ENCODE assay signal across 26 mouse cellular contexts in the genomic region with DNA sequence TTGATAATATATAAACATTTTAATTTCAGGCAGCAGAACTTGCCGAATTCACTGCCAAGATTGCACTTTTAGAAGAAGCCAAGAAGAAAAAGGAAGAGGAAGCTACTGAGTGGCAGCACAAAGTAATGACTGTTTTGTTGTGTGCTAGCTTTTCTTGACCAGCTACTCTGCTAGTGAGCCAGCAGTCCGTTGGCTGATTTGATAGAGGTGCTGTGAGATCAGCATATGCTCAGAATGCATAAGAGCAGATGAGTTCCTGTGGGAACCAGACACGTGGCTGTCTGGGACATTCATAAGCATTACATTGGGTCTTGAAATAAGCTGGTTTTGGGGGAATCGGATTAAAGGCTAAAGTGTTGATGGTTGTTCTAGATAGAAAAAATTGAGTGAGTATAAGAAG. TPM values are rescaled to one million over a fixed set of nuclear protein-coding genes. Genes with fewer than 3 reads are reported as not detected.
DNase-seq lines count a peak whose midpoint lies in the region; ATAC-seq lines count a peak whose summit lies in the region.
"Had no signal": no experiment of that assay in that cellular context is flagged by ENCODE, and none has a peak within 500 bp of the region (broad histone marks: within the 10 kb centered on the region; RNA-seq: fewer than 3 reads in every experiment).

No protein-coding gene starts in this region.

- no peak overlapping the region for H3K9ac ChIP-seq in intestine, embryonic 14.5 days (ENCODE audit: low read length)
- no peak overlapping the region for H3K9ac ChIP-seq in intestine, embryonic 15.5 days
- H3K9ac ChIP-seq: embryonic facial prominence, embryonic 13.5 days; embryonic facial prominence, embryonic 15.5 days; forebrain, embryonic 12.5 days had no signal

- no peak overlapping the region for H3K27ac ChIP-seq in intestine, embryonic 14.5 days (ENCODE audit: low read depth)
- H3K27ac ChIP-seq in intestine, embryonic 15.5 days, result no peak overlapping the region
- peak overlapping the region; percentile 17 for H3K27ac ChIP-seq in macrophage
- H3K27ac ChIP-seq: embryonic facial prominence, embryonic 13.5 days; embryonic facial prominence, embryonic 15.5 days; forebrain, embryonic 10.5 days; forebrain, embryonic 12.5 days had no signal

- H3K4me3 ChIP-seq in intestine, embryonic 14.5 days (ENCODE audit: low read depth, low read length), result no peak overlapping the region
- no peak overlapping the region for H3K4me3 ChIP-seq in intestine, embryonic 15.5 days (replicated peaks)
- no peak overlapping the region for H3K4me3 ChIP-seq in macrophage (ENCODE audit: inconsistent target)
- H3K4me3 ChIP-seq: embryonic facial prominence, embryonic 13.5 days; embryonic facial prominence, embryonic 15.5 days; erythroblast, embryonic 14.5 days; forebrain, embryonic 10.5 days; forebrain, embryonic 12.5 days had no signal

- H3K79me2 ChIP-seq in macrophage (ENCODE audit: inconsistent target), result peaks cover 7% of the 10 kb centered on the region; the same call in 1 of the 2 replicates

- ATAC-seq in intestine, embryonic 14.5 days (replicated peaks; ENCODE audit: low FRiP score, low TSS enrichment, low read depth), result no peak
- no peak for ATAC-seq in intestine, embryonic 15.5 days
- ATAC-seq: CD4-positive, CD25-positive, alpha-beta regulatory T cell, adult 4 months; forebrain, embryonic 14.5 days; forebrain, embryonic 16.5 days had no signal

- no peaks in the 10 kb centered on the region for H3K27me3 ChIP-seq in intestine, embryonic 14.5 days (replicated peaks; ENCODE audit: control insufficient read depth, insufficient read depth, low read length)
- H3K27me3 ChIP-seq in intestine, embryonic 15.5 days (replicated peaks), result no peaks in the 10 kb centered on the region
- H3K27me3 ChIP-seq: CH12.LX; embryonic facial prominence, embryonic 13.5 days; embryonic facial prominence, embryonic 15.5 days; forebrain, embryonic 12.5 days had no signal

- H3K4me1 ChIP-seq in intestine, embryonic 14.5 days (replicated peaks; ENCODE audit: control insufficient read depth, insufficient read depth, low read length), result no peaks in the 10 kb centered on the region
- H3K4me1 ChIP-seq in intestine, embryonic 15.5 days (replicated peaks), result no peaks in the 10 kb centered on the region
- H3K4me1 ChIP-seq: embryonic facial prominence, embryonic 13.5 days; embryonic facial prominence, embryonic 15.5 days; forebrain, embryonic 10.5 days; forebrain, embryonic 12.5 days had no signal

- no peak overlapping the region for H3K4me2 ChIP-seq in intestine, embryonic 14.5 days (ENCODE audit: low read length)
- H3K4me2 ChIP-seq in intestine, embryonic 15.5 days (replicated peaks), result no peak overlapping the region
- H3K4me2 ChIP-seq: embryonic facial prominence, embryonic 13.5 days; embryonic facial prominence, embryonic 15.5 days; forebrain, embryonic 12.5 days had no signal

- peaks cover 78% of the 10 kb centered on the region for H3K36me3 ChIP-seq in intestine, embryonic 14.5 days (ENCODE audit: control insufficient read depth, insufficient read depth, low read length)
- H3K36me3 ChIP-seq in intestine, embryonic 15.5 days, result peaks cover 2% of the 10 kb centered on the region; the same call in 1 of the 2 replicates
- peaks cover 22% of the 10 kb centered on the region for H3K36me3 ChIP-seq in macrophage (ENCODE audit: inconsistent target)

- no peaks in the 10 kb centered on the region for H3K9me3 ChIP-seq in intestine, embryonic 14.5 days (ENCODE audit: control insufficient read depth, low read length)
- no peaks in the 10 kb centered on the region for H3K9me3 ChIP-seq in intestine, embryonic 15.5 days
- H3K9me3 ChIP-seq: embryonic facial prominence, embryonic 13.5 days; embryonic facial prominence, embryonic 15.5 days; forebrain, embryonic 10.5 days; forebrain, embryonic 12.5 days; G1E had no signal

- WGBS in intestine, embryonic 14.5 days, result 76% methylated on average over 4 of the region's 4 CpGs
- WGBS in intestine, embryonic 15.5 days, result 67% methylated on average over 4 of the region's 4 CpGs
- 45% methylated on average over 4 of the region's 4 CpGs for WGBS in macrophage (ENCODE audit: missing documents)

- DNase-seq in intestine, embryonic 14.5 days (ENCODE audit: low spot score), result peak; percentile 51
- DNase-seq in retina, postnatal 1 day, result peak; percentile 38
- no peak for DNase-seq in retina, embryonic 14.5 days (ENCODE audit: low spot score)
- DNase-seq in cerebellum, postnatal 10 days, result no peak
- DNase-seq: adrenal gland, adult 2 months; adrenal gland, postnatal 10 days; adrenal gland, postnatal 25 days; B cell, adult 2 months; cerebellum, adult 11-12 months; cerebellum, adult 2 months; cerebellum, adult 9-10 months; cerebellum, postnatal 14 days; cerebellum, postnatal 36 days; embryo, embryonic 11 days had no signal

RNA-seq across cellular contexts. Expression of gene Rdx, which starts 35.4 kb away (rescaled TPM):
- polyA plus RNA-seq in intestine, embryonic 14.5 days (2014; fragmentation: Nextera tagmentation; extraction: Ambion mirVana), result 98.6 and 114 TPM in 2 replicates
- 62.9 and 75.2 TPM in 2 replicates for polyA plus RNA-seq in intestine, embryonic 15.5 days (2015; fragmentation: Nextera tagmentation; extraction: Ambion mirVana)
- total RNA-seq in macrophage (2018; cell fraction: chromatin; rRNA removed), result 10 to 100 TPM; 21.3 to 48.7 (median 33.3) TPM
- total RNA-seq in macrophage (2018; cell fraction: cytosol; rRNA removed), result 10 to 100 TPM; 54.3 to 84.5 (median 68.1) TPM
- total RNA-seq in macrophage (2018; cell fraction: nucleus; rRNA removed), result 10 to 100 TPM; 27.2 to 71.0 (median 42.3) TPM
- polyA plus RNA-seq in macrophage (2018), result 54.6 to 82.2 TPM (median 59.1 TPM) in 3 replicates

Comparison
In these comparisons a context has a peak if more than half of its experiments do, and no peak if none do; other contexts are left out.
1. DNase-seq: peak in intestine, embryonic 14.5 days (single experiment) and retina, postnatal 1 day (single experiment); none in retina, embryonic 14.5 days (single experiment) and cerebellum, postnatal 10 days (0 of 2).